Mouse (Mus musculus): ENCODE measurements around the gene Acad11.

- TF ChIP-seq POLR2A (IDR thresholded peaks at IDR 0.05; ENCODE audit: borderline replicate concordance, control insufficient read depth, low read depth, low read length): no peak
- no peak for TF ChIP-seq CTCF (IDR thresholded peaks at IDR 0.05; ENCODE audit: control insufficient read depth, insufficient read depth, low read length)
These were observed 12.6 kb downstream of the Acad11 start for GRCm38 (mm10) chr9:104075808-104076207.

Measured in bone marrow, adult 2 months (tissue).